Mouse (Mus musculus) myocyte (in vitro differentiated cells): ENCODE measurements around the gene Nkain4.

Experiments used
- CEBPB ChIP-seq: IDR thresholded peaks from 2 replicates; pipeline ENCODE4 v1.6.1; 2011; ENCODE audit warnings: mild to moderate bottlenecking, moderate library complexity; ENCODE audit not compliant: poor library complexity, insufficient read depth, severe bottlenecking
- E2F4 ChIP-seq: IDR thresholded peaks from one replicate; pipeline ENCODE4 v1.6.1; 2011; ENCODE audit warnings: mild to moderate bottlenecking, control low read depth, moderate library complexity; ENCODE audit not compliant: insufficient read depth
- MAX ChIP-seq: IDR thresholded peaks from one replicate; pipeline ENCODE4 v1.6.1; 2011; ENCODE audit warnings: low read depth, mild to moderate bottlenecking, control low read depth
- MYOD1 ChIP-seq, 3 experiments: IDR thresholded peaks; one replicate each; pipeline ENCODE4 v1.6.1; 2011; ENCODE audit warnings: control low read depth in 2 of 3, low read depth in 2 of 3, mild to moderate bottlenecking in 2 of 3, moderate library complexity in 1 of 3; ENCODE audit not compliant: insufficient read length in 2 of 3, control insufficient read depth in 1 of 3
- POLR2A ChIP-seq: IDR thresholded peaks from one replicate; pipeline ENCODE4 v1.6.1; 2011; ENCODE audit warnings: low read depth, mild to moderate bottlenecking, control low read depth, moderate library complexity; ENCODE audit not compliant: insufficient read length
- POLR2AphosphoS2 ChIP-seq: IDR thresholded peaks from one replicate; pipeline ENCODE4 v1.6.1; 2011; ENCODE audit warnings: low read depth, control low read depth; ENCODE audit not compliant: insufficient read length
- SRF ChIP-seq: IDR thresholded peaks from one replicate; pipeline ENCODE4 v1.6.1; 2011; ENCODE audit warnings: low read depth; ENCODE audit not compliant: control insufficient read depth, insufficient read length
- USF1 ChIP-seq: IDR thresholded peaks from one replicate; pipeline ENCODE4 v1.6.1; 2011; ENCODE audit warnings: low read depth, mild to moderate bottlenecking, control low read depth, moderate library complexity

DNA sequence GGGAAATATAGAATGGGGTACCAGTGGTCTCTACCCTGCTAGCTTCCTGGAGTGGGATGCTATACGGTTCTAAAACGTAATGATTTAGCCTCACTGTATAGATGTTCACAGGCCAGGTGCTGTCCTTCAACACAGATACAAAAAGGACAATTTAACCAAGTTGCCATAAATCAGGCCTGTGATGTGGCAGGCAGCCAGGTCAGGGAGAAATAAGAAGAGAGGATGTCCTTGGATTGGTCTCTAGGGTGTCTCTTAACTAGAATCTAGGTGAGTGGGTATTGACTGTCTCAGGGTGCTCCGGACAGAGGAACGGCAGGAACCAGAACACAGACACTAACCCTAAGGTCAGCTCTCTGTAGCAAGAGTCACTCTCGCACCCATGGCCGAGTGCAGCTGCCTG lies 31.8 kb downstream of the Nkain4 start:
- TF ChIP-seq SRF = no peak
- TF ChIP-seq POLR2AphosphoS2 = no peak
- no peak for TF ChIP-seq POLR2A
- no peak for TF ChIP-seq MAX
- no peak for TF ChIP-seq E2F4
- no peak for TF ChIP-seq CEBPB
- no peak for TF ChIP-seq MYOD1 (IDR thresholded peaks at IDR 0.05; ENCODE audit: control insufficient read depth in 1 of 3, insufficient read length in 2 of 3, low read depth in 2 of 3)
- no peak for TF ChIP-seq USF1
